Mouse (Mus musculus): ENCODE measurements around the gene Pip5k1c.

DNA sequence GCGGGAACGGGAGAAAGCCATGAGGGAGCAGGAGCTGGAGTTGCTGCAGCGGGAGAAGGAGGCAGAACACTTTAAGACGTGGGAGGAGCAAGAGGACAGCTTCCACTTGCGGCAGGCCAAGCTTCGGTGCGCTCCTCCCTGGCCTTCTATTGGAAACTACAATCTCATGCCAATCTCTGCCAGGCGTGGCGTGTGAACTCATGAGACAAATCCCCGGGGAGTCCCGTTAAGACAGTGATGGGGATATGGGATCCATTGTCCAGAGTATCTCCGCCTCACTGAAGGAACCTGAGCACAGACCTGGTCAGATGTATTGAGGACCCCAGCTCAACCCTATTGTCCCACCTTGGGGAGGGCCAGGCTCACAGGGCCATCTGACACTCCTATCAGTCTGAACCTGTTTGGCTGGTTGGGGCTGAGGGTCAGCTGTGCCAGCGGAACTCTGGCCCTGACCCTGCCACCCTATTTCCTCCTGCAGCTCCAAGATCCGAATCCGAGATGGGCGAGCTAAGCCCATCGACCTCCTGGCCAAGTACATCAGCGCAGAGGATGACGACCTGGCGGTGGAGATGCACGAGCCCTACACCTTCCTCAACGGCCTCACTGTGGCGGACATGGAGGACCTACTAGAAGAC is 30.5 kb downstream of the Pip5k1c start:
- no peak for TF ChIP-seq CTCF (IDR thresholded peaks at IDR 0.05; ENCODE audit: insufficient read depth, low read depth, low read length)
- TF ChIP-seq POLR2A (IDR thresholded peaks at IDR 0.05; ENCODE audit: insufficient read depth, low read depth, low read length) = no peak

Data from olfactory bulb, adult 2 months (tissue).